ENCODE assay signal across 1 mouse cellular context in the genomic region with DNA sequence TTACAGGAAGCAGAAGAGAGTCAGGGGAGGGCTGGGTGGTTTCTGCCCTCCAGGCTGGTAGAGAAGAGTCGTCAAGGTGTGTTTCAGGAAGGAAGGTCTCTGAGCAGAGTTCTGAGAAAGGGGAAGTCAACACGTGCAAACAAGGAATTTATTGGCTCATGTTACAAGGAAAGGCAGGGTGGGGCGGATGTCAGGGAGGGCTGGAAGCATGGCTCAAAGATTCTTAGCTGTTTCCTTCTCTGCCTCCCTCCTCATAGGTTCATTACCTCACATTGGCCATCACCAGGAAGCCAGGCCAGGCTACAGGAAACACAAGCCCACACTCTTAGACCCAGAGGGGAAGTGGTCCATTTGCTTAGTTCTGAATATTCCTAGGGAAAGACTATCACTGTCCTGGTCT.
TF ChIP-seq lines count a peak whose summit lies in the region.

No protein-coding gene starts in this region.

TF ChIP-seq in MEL, 35 proteins besides CTCF, POLR2A, EP300 and RAD21 (continued from another document):
- TF ChIP-seq BHLHE40 (IDR thresholded peaks at IDR 0.05; ENCODE audit: borderline replicate concordance, low read depth, low read length) (peak; percentile 82; the same call in 1 of the 2 replicates), MAFK (IDR thresholded peaks at IDR 0.05; ENCODE audit: borderline replicate concordance, low read depth, low read length) (no peak)
TF ChIP-seq in MEL: peak in this region for 3.
